Mouse (Mus musculus) left cerebral cortex, postnatal 25 days (tissue): ENCODE data around the gene Cdc42bpa. TPM values are rescaled to one million over a fixed set of nuclear protein-coding genes. Genes with fewer than 3 reads are reported as not detected.

Experiments used
- DNase-seq, 2 experiments: peaks; one replicate each; pipeline ENCODE4 v3.0.0; 2022; ENCODE audit warnings: low spot score in 2 of 2, mixed read lengths in 1 of 2
- intact Hi-C: fragments of 180-260 bp; cut with DNase I; formaldehyde crosslinking; loops from one replicate; pipeline ENCODE4 v1.15.1; 2025
- total RNA-seq, 2 experiments: library from RNA; stranded (reverse); gene quantifications; 2 replicates each; pipeline ENCODE4 v1.2.3; 2021

Gene Cdc42bpa
- total RNA-seq, result 100 to 1,000 TPM; 251 to 258 TPM

- DNase-seq, result peak; percentile 65 to 71
- intact Hi-C loops, result loop anchor here (5.0 to 10.0 kb wide), 3 partner anchors 62 to 95 kb away; no protein-coding TSS in a partner anchor
Measured at GRCm38 (mm10) chr1:179959721-179960542, at the start of gene Cdc42bpa. TSS of gene Cdc42bpa (plus strand) at chr1:179960472.

GRCm38 (mm10) chr1:179913471-179913870 lies 46.8 kb upstream of the Cdc42bpa start:
- DNase-seq, result no peak
- intact Hi-C loops, result no loop called here

GRCm38 (mm10) chr1:179917036-179917435 lies 43.2 kb upstream of the Cdc42bpa start:
- intact Hi-C loops, result no loop called here
- no peak for DNase-seq

DNA sequence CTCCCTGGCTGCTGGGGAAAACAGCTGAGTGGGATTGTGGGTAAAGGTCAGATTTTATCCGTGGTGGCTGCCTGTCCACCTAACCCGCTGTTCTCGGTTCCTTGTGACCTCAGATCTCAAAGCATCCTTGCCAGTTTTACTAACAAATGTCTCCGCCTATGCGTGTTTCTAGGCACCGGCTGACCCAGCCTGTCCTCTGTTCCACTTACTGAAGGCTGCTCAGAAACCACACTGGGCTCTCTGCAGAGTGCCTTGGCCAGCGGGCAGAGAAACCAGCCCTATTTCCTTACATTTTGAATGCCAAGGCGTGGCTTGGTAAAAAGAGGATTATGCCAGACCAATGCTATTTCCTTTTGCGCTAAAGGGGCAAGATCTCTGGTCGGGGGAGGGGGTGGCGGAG lies 42.8 kb upstream of the Cdc42bpa start:
- intact Hi-C loops, result no loop called here
- DNase-seq, result no peak

- no peak for DNase-seq
- intact Hi-C loops, result no loop called here
Measured at GRCm38 (mm10) chr1:179919656-179920436, 40.4 kb upstream of the Cdc42bpa start.

GRCm38 (mm10) chr1:179923661-179924405 lies 36.4 kb upstream of the Cdc42bpa start:
- intact Hi-C loops, result no loop called here
- DNase-seq, result peak in 1 of 2 experiments; percentile 64

GRCm38 (mm10) chr1:179926240-179926639 lies 34.0 kb upstream of the Cdc42bpa start:
- intact Hi-C loops, result no loop called here
- DNase-seq, result no peak

DNA sequence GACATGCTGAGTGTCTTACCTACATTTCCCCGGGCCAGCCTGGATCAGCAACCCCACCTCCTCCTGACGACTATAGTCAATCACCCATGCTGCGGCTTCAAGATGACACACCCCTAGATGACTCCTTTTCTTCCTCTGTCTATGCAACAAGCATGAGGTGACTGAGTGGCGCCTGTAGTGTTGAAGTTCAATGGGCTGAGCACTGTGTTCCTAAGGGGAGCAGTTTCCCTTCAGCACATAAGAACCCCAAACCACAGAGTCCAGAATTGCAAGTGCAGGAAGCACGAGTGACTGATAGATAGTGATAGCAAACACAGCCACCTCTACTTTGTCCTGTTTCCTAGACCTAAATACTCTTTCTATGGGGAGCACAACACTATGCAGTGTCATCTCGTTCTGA lies 33.2 kb upstream of the Cdc42bpa start:
- no peak for DNase-seq
- intact Hi-C loops, result no loop called here

GRCm38 (mm10) chr1:179928822-179929221 lies 31.4 kb upstream of the Cdc42bpa start:
- no peak for DNase-seq
- intact Hi-C loops, result no loop called here

GRCm38 (mm10) chr1:179931247-179931646 lies 29.0 kb upstream of the Cdc42bpa start:
- peak in 1 of 2 experiments; percentile 9 for DNase-seq

GRCm38 (mm10) chr1:179934064-179934463 lies 26.2 kb upstream of the Cdc42bpa start:
- intact Hi-C loops, result no loop called here
- no peak for DNase-seq

More at GRCm38 (mm10) chr1:179931247-179931646, 29.0 kb upstream of the Cdc42bpa start:
- intact Hi-C loops, result no loop called here

GRCm38 (mm10) chr1:179940071-179940786 lies 20.0 kb upstream of the Cdc42bpa start:
- DNase-seq, result peak; percentile 36 to 60
- intact Hi-C loops, result no loop called here

DNA sequence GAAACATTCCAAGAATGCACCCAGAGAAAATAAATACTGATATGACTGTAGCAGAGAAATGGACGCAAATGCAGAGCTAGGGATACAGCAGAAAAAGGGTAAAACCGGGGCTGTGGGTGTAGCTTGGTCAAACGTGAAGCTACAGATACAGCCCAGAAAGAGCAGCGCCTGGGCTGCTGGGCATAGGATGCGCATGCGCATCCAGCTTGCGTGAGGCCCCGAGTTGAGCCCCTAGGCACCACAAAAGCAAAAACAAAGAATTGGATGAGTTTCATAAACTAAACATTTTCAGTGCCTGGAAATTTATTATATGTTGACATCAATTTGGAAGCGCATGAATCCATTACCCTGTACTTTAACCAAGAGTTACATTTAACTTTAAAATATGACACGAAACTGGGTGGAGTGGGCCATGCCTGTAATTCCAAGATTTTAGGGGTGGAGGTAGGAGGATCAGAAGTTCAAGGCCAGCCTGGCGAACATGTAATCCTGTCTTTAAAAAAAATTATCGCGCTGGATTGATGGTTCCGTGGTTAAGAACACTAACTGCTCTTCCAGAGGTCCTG lies 19.4 kb upstream of the Cdc42bpa start:
- intact Hi-C loops, result no loop called here
- DNase-seq, result no peak

GRCm38 (mm10) chr1:179945017-179945416 lies 15.3 kb upstream of the Cdc42bpa start:
- DNase-seq, result no peak
- intact Hi-C loops, result no loop called here

- no peak for DNase-seq
- intact Hi-C loops, result no loop called here
Measured at GRCm38 (mm10) chr1:179946616-179947015, 13.7 kb upstream of the Cdc42bpa start.

- DNase-seq, result no peak
- intact Hi-C loops, result no loop called here
Measured at GRCm38 (mm10) chr1:179947653-179948052, 12.6 kb upstream of the Cdc42bpa start.

- DNase-seq, result no peak
- intact Hi-C loops, result loop anchor here (10.0 kb wide), 1 partner anchor 87 kb away; no protein-coding TSS in a partner anchor
Measured at GRCm38 (mm10) chr1:179951597-179951996, 8.7 kb upstream of the Cdc42bpa start.

DNA sequence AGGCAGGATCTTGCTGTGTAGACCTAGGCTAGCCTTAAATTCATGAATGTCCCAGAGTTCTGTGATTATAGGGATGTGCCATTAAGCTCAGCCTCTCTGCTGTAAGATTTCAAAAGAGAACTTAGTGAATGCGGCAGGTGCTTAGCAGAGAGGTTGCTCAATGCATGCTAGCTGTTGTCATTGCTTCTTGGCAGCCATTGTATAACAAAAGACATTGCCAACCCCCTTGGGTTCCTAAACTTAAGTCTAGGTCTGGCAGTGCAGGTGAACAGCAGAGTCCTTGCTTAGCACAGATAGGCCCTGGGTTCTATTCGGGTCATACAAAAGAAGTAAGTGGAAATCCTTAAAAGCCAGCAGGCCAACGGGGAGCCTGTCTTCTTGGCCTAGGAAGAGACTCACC lies 7.0 kb upstream of the Cdc42bpa start:
- intact Hi-C loops, result loop anchor here (10.0 kb wide), 1 partner anchor 88 kb away; no protein-coding TSS in a partner anchor
- no peak for DNase-seq

DNA sequence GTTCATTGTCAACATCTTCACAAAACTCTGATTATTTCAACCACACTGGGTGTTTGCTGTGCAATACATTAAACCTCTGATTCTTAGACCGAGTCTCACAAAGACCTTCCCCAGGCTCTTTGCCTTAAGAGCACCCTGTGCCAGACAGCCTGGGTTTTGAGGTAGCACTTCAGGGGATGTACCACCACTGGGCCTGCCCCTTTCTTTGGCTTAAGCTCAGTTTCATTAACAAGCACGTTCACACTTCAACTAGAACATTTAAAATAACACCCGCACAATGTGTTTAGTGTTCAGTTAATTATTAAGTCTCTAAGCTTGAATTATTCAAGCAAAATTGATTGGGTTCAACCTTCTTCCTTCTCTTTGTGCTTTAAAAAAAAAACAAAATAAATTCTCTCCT lies 2.8 kb upstream of the Cdc42bpa start:
- intact Hi-C loops, result loop anchor here (10.0 kb wide), 1 partner anchor 93 kb away; no protein-coding TSS in a partner anchor
- DNase-seq, result no peak
